Mouse (Mus musculus) embryonic facial prominence, embryonic 10.5 days (tissue): ENCODE measurements around the gene Myt1l. TPM values are rescaled to one million over a fixed set of nuclear protein-coding genes. Genes with fewer than 3 reads are reported as not detected.
A peak's percentile ranks its signal among the peaks of the same experiment; 100 is the strongest.

Experiments used
- DNase-seq: peaks from one replicate; pipeline ENCODE4 v3.0.0-alpha.2; 2017; ENCODE audit warnings: low spot score
- H3K27ac ChIP-seq: fragments of 300-500 bp; sonication (generic); replicated peaks from 2 replicates; pipeline ENCODE4 v1.5.1; 2016; ENCODE audit warnings: mild to moderate bottlenecking
- H3K27me3 ChIP-seq: fragments of 300-500 bp; sonication (generic); replicated peaks from 2 replicates; pipeline ENCODE4 v1.6.1; 2016; ENCODE audit warnings: low read depth, mild to moderate bottlenecking; ENCODE audit not compliant: poor library complexity, severe bottlenecking
- H3K36me3 ChIP-seq: fragments of 300-500 bp; sonication (generic); replicated peaks from 2 replicates; pipeline ENCODE4 v1.6.1; 2016; ENCODE audit warnings: mild to moderate bottlenecking, moderate library complexity
- H3K4me1 ChIP-seq: fragments of 300-500 bp; sonication (generic); 2 replicates; pipeline ENCODE4 v1.6.1; 2016
- H3K4me3 ChIP-seq: fragments of 300-500 bp; sonication (generic); 2 replicates; pipeline ENCODE4 v1.5.1; 2016; ENCODE audit warnings: mild to moderate bottlenecking, moderate library complexity
- H3K9me3 ChIP-seq: fragments of 300-500 bp; sonication (generic); 2 replicates; pipeline ENCODE4 v1.6.1; 2016; ENCODE audit warnings: mild to moderate bottlenecking
- WGBS: fragments of 180-500 bp; shearing (Covaris S2); methylation state at CpG from one replicate; pipeline ENCODE4 v1.1.7; 2016; 5-methylcytosine and 5-hydroxymethylcytosine counted together
- polyA plus RNA-seq: library from polyadenylated mRNA; unstranded; fragments of >200 nt; fragmentation: Nextera tagmentation; extraction: Ambion mirVana; gene quantifications from 2 replicates; pipeline ENCODE4 v1.2.1, GENCODE M21; 2016

The Myt1l gene
- polyA plus RNA-seq, 1 experiment from 2014 or later = 3.6 TPM

- H3K27ac ChIP-seq = no peak overlapping the region
Observed at GRCm38 (mm10) chr12:29642915-29643314, 114.7 kb downstream of the Myt1l start.

GRCm38 (mm10) chr12:29644091-29644490, 115.9 kb downstream of the Myt1l start:
- WGBS = 82% methylated on average over 4 of the region's 4 CpGs
- Histone ChIP-seq H3K9me3 (no peaks in the 10 kb centered on the region), H3K27me3 (no peaks in the 10 kb centered on the region), H3K36me3 (no peaks in the 10 kb centered on the region), H3K4me3 (no peak overlapping the region), H3K27ac (no peak overlapping the region), H3K4me1 (peaks cover 10% of the 10 kb centered on the region)
- no peak for DNase-seq

More at GRCm38 (mm10) chr12:29642915-29643314, 114.7 kb downstream of the Myt1l start:
- Histone ChIP-seq H3K27me3 (no peaks in the 10 kb centered on the region), H3K4me3 (no peak overlapping the region), H3K4me1 (peaks cover 10% of the 10 kb centered on the region), H3K36me3 (no peaks in the 10 kb centered on the region), H3K9me3 (no peaks in the 10 kb centered on the region)
- 24% methylated on average over 4 of the region's 4 CpGs for WGBS
- DNase-seq = no peak

- no peaks in the 10 kb centered on the region for H3K27me3 ChIP-seq
- DNase-seq = no peak
- H3K27ac ChIP-seq = no peak overlapping the region
- H3K4me1 ChIP-seq = peaks cover 8% of the 10 kb centered on the region
- no peaks in the 10 kb centered on the region for H3K36me3 ChIP-seq
- H3K4me3 ChIP-seq = no peak overlapping the region
- H3K9me3 ChIP-seq = no peaks in the 10 kb centered on the region
- 86% methylated on average over 7 of the region's 7 CpGs for WGBS
Observed at GRCm38 (mm10) chr12:29644721-29645120, 116.5 kb downstream of the Myt1l start.

- Histone ChIP-seq H3K4me3 (no peak overlapping the region), H3K4me1 (no peaks in the 10 kb centered on the region), H3K9me3 (no peaks in the 10 kb centered on the region), H3K27ac (no peak overlapping the region), H3K36me3 (no peaks in the 10 kb centered on the region), H3K27me3 (no peaks in the 10 kb centered on the region)
- WGBS = 84% methylated on average over 10 of the region's 10 CpGs
- DNase-seq = no peak
Observed at GRCm38 (mm10) chr12:29649510-29650152, 121.4 kb downstream of the Myt1l start.

- Histone ChIP-seq H3K27ac (no peak overlapping the region), H3K4me3 (no peak overlapping the region), H3K4me1 (no peaks in the 10 kb centered on the region), H3K27me3 (no peaks in the 10 kb centered on the region), H3K36me3 (no peaks in the 10 kb centered on the region), H3K9me3 (no peaks in the 10 kb centered on the region)
- no peak for DNase-seq
- 80% methylated on average over 5 of the region's 5 CpGs for WGBS
Observed at GRCm38 (mm10) chr12:29652516-29652915, 124.3 kb downstream of the Myt1l start.

- no peaks in the 10 kb centered on the region for H3K27me3 ChIP-seq
- H3K9me3 ChIP-seq = no peaks in the 10 kb centered on the region
- H3K36me3 ChIP-seq = no peaks in the 10 kb centered on the region
- DNase-seq = no peak
- H3K4me3 ChIP-seq = no peak overlapping the region
- WGBS = 91% methylated on average over 10 of the region's 10 CpGs
- H3K27ac ChIP-seq = no peak overlapping the region
- H3K4me1 ChIP-seq = no peaks in the 10 kb centered on the region
Observed at GRCm38 (mm10) chr12:29655197-29655632, 127.0 kb downstream of the Myt1l start.

GRCm38 (mm10) chr12:29655673-29656072, 127.5 kb downstream of the Myt1l start:
- 90% methylated on average over 12 of the region's 12 CpGs for WGBS
- DNase-seq = no peak

GRCm38 (mm10) chr12:29657061-29657460, 128.9 kb downstream of the Myt1l start:
- WGBS = 73% methylated on average over 3 of the region's 3 CpGs

More at GRCm38 (mm10) chr12:29655673-29656072, 127.5 kb downstream of the Myt1l start:
- Histone ChIP-seq H3K4me1 (no peaks in the 10 kb centered on the region), H3K27me3 (no peaks in the 10 kb centered on the region), H3K4me3 (no peak overlapping the region), H3K36me3 (no peaks in the 10 kb centered on the region), H3K9me3 (no peaks in the 10 kb centered on the region), H3K27ac (no peak overlapping the region)

GRCm38 (mm10) chr12:29657870-29658269, 129.7 kb downstream of the Myt1l start:
- Histone ChIP-seq H3K9me3 (no peaks in the 10 kb centered on the region), H3K4me1 (no peaks in the 10 kb centered on the region), H3K36me3 (no peaks in the 10 kb centered on the region), H3K27me3 (no peaks in the 10 kb centered on the region), H3K27ac (no peak overlapping the region), H3K4me3 (no peak overlapping the region)
- no peak for DNase-seq
- WGBS = 79% methylated on average over 2 of the region's 2 CpGs

More at GRCm38 (mm10) chr12:29657061-29657460, 128.9 kb downstream of the Myt1l start:
- no peak for DNase-seq
- no peaks in the 10 kb centered on the region for H3K27me3 ChIP-seq
- H3K9me3 ChIP-seq = no peaks in the 10 kb centered on the region
- H3K27ac ChIP-seq = no peak overlapping the region
- H3K4me1 ChIP-seq = no peaks in the 10 kb centered on the region
- no peaks in the 10 kb centered on the region for H3K36me3 ChIP-seq
- no peak overlapping the region for H3K4me3 ChIP-seq

- no peak overlapping the region for H3K27ac ChIP-seq
- WGBS = 87% methylated on average over 7 of the region's 7 CpGs
- no peak for DNase-seq
- H3K4me1 ChIP-seq = no peaks in the 10 kb centered on the region
- H3K27me3 ChIP-seq = no peaks in the 10 kb centered on the region
- no peaks in the 10 kb centered on the region for H3K9me3 ChIP-seq
- H3K36me3 ChIP-seq = no peaks in the 10 kb centered on the region
- H3K4me3 ChIP-seq = no peak overlapping the region
Observed at GRCm38 (mm10) chr12:29671984-29672383, 143.8 kb downstream of the Myt1l start.

- Histone ChIP-seq H3K36me3 (no peaks in the 10 kb centered on the region), H3K4me1 (no peaks in the 10 kb centered on the region), H3K9me3 (no peaks in the 10 kb centered on the region), H3K4me3 (no peak overlapping the region), H3K27ac (no peak overlapping the region), H3K27me3 (no peaks in the 10 kb centered on the region)
- DNase-seq = peak; percentile 66
- 52% methylated on average over 14 of the region's 14 CpGs for WGBS
Observed at GRCm38 (mm10) chr12:29675594-29676362, 147.6 kb downstream of the Myt1l start.

GRCm38 (mm10) chr12:29682384-29682783, 154.2 kb downstream of the Myt1l start:
- no peaks in the 10 kb centered on the region for H3K27me3 ChIP-seq
- H3K9me3 ChIP-seq = no peaks in the 10 kb centered on the region
- DNase-seq = no peak
- H3K4me3 ChIP-seq = no peak overlapping the region
- 87% methylated on average over 8 of the region's 8 CpGs for WGBS
- H3K27ac ChIP-seq = no peak overlapping the region
- no peaks in the 10 kb centered on the region for H3K36me3 ChIP-seq
- H3K4me1 ChIP-seq = no peaks in the 10 kb centered on the region

- H3K4me1 ChIP-seq = no peaks in the 10 kb centered on the region
- H3K27ac ChIP-seq = no peak overlapping the region
Observed at GRCm38 (mm10) chr12:29682946-29683345, 154.8 kb downstream of the Myt1l start.

More at GRCm38 (mm10) chr12:29682946-29683345, 154.8 kb downstream of the Myt1l start:
- 89% methylated on average over 8 of the region's 8 CpGs for WGBS
- Histone ChIP-seq H3K9me3 (no peaks in the 10 kb centered on the region), H3K27me3 (no peaks in the 10 kb centered on the region), H3K36me3 (no peaks in the 10 kb centered on the region), H3K4me3 (no peak overlapping the region)
- DNase-seq = no peak
